35 mouse cellular contexts compared by ENCODE assay signal in the genomic region with DNA sequence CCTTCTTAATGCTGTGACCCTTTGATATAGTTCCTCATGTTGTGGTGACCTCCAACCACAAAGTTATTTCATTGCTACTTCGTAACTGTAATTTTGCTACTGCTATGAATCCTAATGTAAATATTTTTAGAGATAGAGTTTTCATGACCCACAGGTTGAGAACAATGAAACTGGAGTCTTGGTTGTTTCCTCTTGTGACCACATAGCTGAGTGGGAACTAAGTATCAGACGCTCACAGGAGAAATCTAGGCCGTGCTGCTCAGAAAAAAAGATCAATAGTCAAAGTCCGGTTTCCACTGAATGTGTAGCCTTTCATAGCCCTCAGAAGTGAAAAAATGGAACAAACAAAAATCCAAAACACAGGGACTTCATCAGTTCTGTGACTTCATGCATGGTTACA. TPM values are rescaled to one million over a fixed set of nuclear protein-coding genes. Genes with fewer than 3 reads are reported as not detected.
"Had no signal": no experiment of that assay in that cellular context is flagged by ENCODE, and none has a peak within 500 bp of the region (broad histone marks: within the 10 kb centered on the region; RNA-seq: fewer than 3 reads in every experiment).

No protein-coding gene starts in this region.

- H3K27me3 ChIP-seq: heart, embryonic 12.5 days; heart, embryonic 13.5 days; heart, embryonic 15.5 days; hindbrain, embryonic 12.5 days; hindbrain, embryonic 13.5 days; hindbrain, embryonic 15.5 days; intestine, embryonic 15.5 days; kidney, embryonic 15.5 days had no signal

- H3K4me1 ChIP-seq: heart, embryonic 12.5 days; heart, embryonic 13.5 days; heart, embryonic 15.5 days; hindbrain, embryonic 10.5 days; hindbrain, embryonic 12.5 days; hindbrain, embryonic 13.5 days; hindbrain, embryonic 15.5 days; intestine, embryonic 15.5 days; kidney, embryonic 15.5 days had no signal

- H3K4me2 ChIP-seq: heart, embryonic 11.5 days; heart, embryonic 12.5 days; heart, embryonic 13.5 days; heart, embryonic 15.5 days; hindbrain, embryonic 12.5 days; hindbrain, embryonic 13.5 days; hindbrain, embryonic 14.5 days; hindbrain, embryonic 15.5 days; intestine, embryonic 15.5 days; kidney, embryonic 15.5 days had no signal

- H3K9me3 ChIP-seq: heart, embryonic 12.5 days; heart, embryonic 13.5 days; heart, embryonic 15.5 days; hindbrain, embryonic 10.5 days; hindbrain, embryonic 12.5 days; hindbrain, embryonic 13.5 days; hindbrain, embryonic 15.5 days; intestine, embryonic 15.5 days; kidney, embryonic 15.5 days had no signal

- H3K9ac ChIP-seq: heart, embryonic 12.5 days; heart, embryonic 13.5 days; heart, embryonic 15.5 days; hindbrain, embryonic 12.5 days; hindbrain, embryonic 13.5 days; hindbrain, embryonic 14.5 days; hindbrain, embryonic 15.5 days; intestine, embryonic 15.5 days; kidney, embryonic 15.5 days had no signal

- H3K27ac ChIP-seq: heart, embryonic 13.5 days; heart, embryonic 15.5 days; hindbrain, embryonic 10.5 days; hindbrain, embryonic 12.5 days; hindbrain, embryonic 13.5 days; hindbrain, embryonic 14.5 days; hindbrain, embryonic 15.5 days; hindbrain, postnatal 0 days; intestine, embryonic 15.5 days; kidney, embryonic 15.5 days; kidney, postnatal 0 days; layer of hippocampus, adult 2 months; left cerebral cortex, adult 2 months had no signal

- DNase-seq: heart, postnatal 10 days; heart, postnatal 14 days; heart, postnatal 36 days; heart, postnatal 4 days; kidney, adult 11 months; kidney, adult 18-20 months; kidney, adult 2 months; kidney, adult 8-10 months; kidney, adult 9 months; kidney, postnatal 10 days; kidney, postnatal 14 days; kidney, postnatal 25 days; kidney, postnatal 36 days; kidney, postnatal 4 days; layer of hippocampus, adult 9-11 months; layer of hippocampus, postnatal 36 days had no signal

- H3K36me3 ChIP-seq: heart, embryonic 12.5 days; heart, embryonic 13.5 days; heart, embryonic 15.5 days; hindbrain, embryonic 10.5 days; hindbrain, embryonic 12.5 days; hindbrain, embryonic 13.5 days; hindbrain, embryonic 15.5 days; intestine, embryonic 15.5 days; kidney, embryonic 15.5 days had no signal

- H3K4me3 ChIP-seq: heart, embryonic 12.5 days; heart, embryonic 13.5 days; heart, embryonic 15.5 days; hindbrain, embryonic 10.5 days; hindbrain, embryonic 12.5 days; hindbrain, embryonic 13.5 days; hindbrain, embryonic 15.5 days; intestine, embryonic 15.5 days; kidney, embryonic 15.5 days; layer of hippocampus, adult 2 months; left cerebral cortex, adult 2 months had no signal

- ATAC-seq: hindbrain, embryonic 16.5 days; hindbrain, postnatal 0 days; inflammation-experienced regulatory T-cells, adult 6 months; intestine, embryonic 15.5 days; intestine, embryonic 16.5 days; intestine, postnatal 0 days had no signal

RNA-seq across cellular contexts. Expression of gene Slc9a2, which starts 24.7 kb away (rescaled TPM):
- polyA plus RNA-seq: heart, embryonic 11.5 days; hindbrain, embryonic 13.5 days; inflammation-experienced regulatory T-cells, adult 6 months had no signal
